Mouse (Mus musculus) large intestine, adult 2 months (tissue): ENCODE measurements around the gene Fbxo5. TPM values are rescaled to one million over a fixed set of nuclear protein-coding genes. Genes with fewer than 3 reads are reported as not detected.

Source experiments
- DNase-seq: peaks from one replicate; pipeline ENCODE4 v3.0.0-alpha.2; 2012; ENCODE audit warnings: low read depth, low spot score
- WGBS: fragments of 180-500 bp; shearing (Covaris S2); methylation state at CpG from one replicate; pipeline ENCODE4 v1.1.7; 2018; 5-methylcytosine and 5-hydroxymethylcytosine counted together
- polyA plus RNA-seq: library from polyadenylated mRNA; depleted of rRNA; stranded (reverse); fragments of >200 nt; gene quantifications from 2 replicates; pipeline ENCODE4 v1.2.3, GENCODE M21; 2012; rRNA removed

Fbxo5 gene
- polyA plus RNA-seq, 1 experiment: 3.5 TPM

GRCm38 (mm10) chr10:5790657-5791056 is 14.7 kb downstream of the Fbxo5 start:
- DNase-seq: no peak
- 18% methylated on average over 12 of the region's 12 CpGs for WGBS

DNA sequence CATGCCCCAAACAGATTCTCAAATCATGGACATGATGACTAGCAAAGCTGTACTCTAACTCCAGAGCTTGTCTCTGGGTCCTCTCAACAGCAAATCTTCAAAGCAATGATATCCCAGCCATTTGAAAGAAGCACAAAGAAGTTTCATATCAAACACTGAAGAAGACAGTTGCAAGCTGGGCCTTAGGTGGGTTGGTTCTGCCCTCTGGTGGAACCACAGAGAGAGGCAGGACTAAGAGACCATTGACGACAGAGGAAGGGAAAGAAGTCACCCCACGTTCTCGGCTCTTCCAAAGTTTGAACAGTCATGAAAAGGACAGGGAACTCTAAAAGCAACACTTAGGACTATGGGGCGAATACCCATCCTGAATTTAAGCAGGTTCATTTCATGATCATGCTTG is 18.5 kb downstream of the Fbxo5 start:
- DNase-seq: no peak
- 13% methylated on average over 4 of the region's 4 CpGs for WGBS

Other genes with a start within 250 kb of the Fbxo5 start
- 0.76 and 0.97 TPM in 2 replicates for gene Myct1, start 211.8 kb downstream of the Fbxo5 start, polyA plus RNA-seq
- gene Vip, start 166.4 kb downstream of the Fbxo5 start, polyA plus RNA-seq: 27.5 and 41.0 TPM in 2 replicates
- 1.3 and 2.0 TPM in 2 replicates for gene Mtrf1l, start 18.3 kb upstream of the Fbxo5 start, polyA plus RNA-seq
- gene Rgs17, start 116.8 kb upstream of the Fbxo5 start, polyA plus RNA-seq: 0.04 and 0.10 TPM in 2 replicates